Mouse (Mus musculus): Measurements from ENCODE around the gene Speer4f2. TPM values are rescaled to one million over a fixed set of nuclear protein-coding genes. Genes with fewer than 3 reads are reported as not detected.
"Not testable (repeated sequence)": the region's sequence is repeated elsewhere in the genome, so short reads cannot be mapped to it uniquely, and the experiment has no call there.

The Speer4f2 gene
- total RNA-seq (2012; rRNA removed) (not detected in 2 replicates), polyA plus RNA-seq (2012; ENCODE audit: insufficient read depth in 1 of 2, insufficient read length in 2 of 2, low read depth in 1 of 2, low replicate concordance in 2 of 2, missing spikeins in 1 of 2) (not detected)

GRCm38 (mm10) chr5:17372880-17373279 lies at the start of gene Speer4f2:
Gene Speer4f2 (plus strand): TSS chr5:17373180.
- H3K9ac ChIP-seq (ENCODE audit: control insufficient read depth, low read depth, low read length, poor library complexity, severe bottlenecking); H3K4me1 ChIP-seq (ENCODE audit: control insufficient read depth in 1 of 2, insufficient read depth in 2 of 2, low read length in 2 of 2); H3K4me3 ChIP-seq (ENCODE audit: control insufficient read depth in 1 of 2, insufficient read depth in 1 of 2, low read depth in 2 of 2, low read length in 2 of 2); H3K36me3 ChIP-seq (ENCODE audit: control insufficient read depth in 1 of 2, insufficient read depth in 2 of 2, low read length in 2 of 2); H3K9me3 ChIP-seq (replicated peaks; ENCODE audit: insufficient read depth, low read length); H3K27ac ChIP-seq (ENCODE audit: control insufficient read depth, low read depth, low read length); H3K27me3 ChIP-seq (ENCODE audit: control insufficient read depth in 1 of 2, insufficient read depth in 2 of 2, low read length in 2 of 2); H3K79me2 ChIP-seq (ENCODE audit: control insufficient read depth, insufficient read depth, low read length, poor library complexity); DNase-seq (ENCODE audit: low read depth, low spot score): not testable (repeated sequence)

- Histone ChIP-seq H3K79me2 (ENCODE audit: control insufficient read depth, insufficient read depth, low read length, poor library complexity) (no peaks in the 10 kb centered on the region), H3K27me3 (ENCODE audit: control insufficient read depth in 1 of 2, insufficient read depth in 2 of 2, low read length in 2 of 2) (no peaks in the 10 kb centered on the region), H3K4me1 (ENCODE audit: control insufficient read depth in 1 of 2, insufficient read depth in 2 of 2, low read length in 2 of 2) (no peaks in the 10 kb centered on the region), H3K9me3 (replicated peaks; ENCODE audit: insufficient read depth, low read length) (no peaks in the 10 kb centered on the region), H3K36me3 (ENCODE audit: control insufficient read depth in 1 of 2, insufficient read depth in 2 of 2, low read length in 2 of 2) (no peaks in the 10 kb centered on the region), H3K9ac (ENCODE audit: control insufficient read depth, low read depth, low read length, poor library complexity, severe bottlenecking) (no peak overlapping the region), H3K4me3 (ENCODE audit: control insufficient read depth in 1 of 2, insufficient read depth in 1 of 2, low read depth in 2 of 2, low read length in 2 of 2) (no peak overlapping the region), H3K27ac (ENCODE audit: control insufficient read depth, low read depth, low read length) (no peak overlapping the region)
- DNase-seq (ENCODE audit: low read depth, low spot score): no peak
- TF ChIP-seq NELFE (IDR thresholded peaks at IDR 0.05; ENCODE audit: low read depth, low read length) (no peak), RAD21 (IDR thresholded peaks at IDR 0.05; ENCODE audit: low read depth, low read length) (no peak), RCOR1 (IDR thresholded peaks at IDR 0.05; ENCODE audit: low read depth, low read length) (no peak), CHD1 (IDR thresholded peaks at IDR 0.05; ENCODE audit: low read depth, low read length) (no peak), EP300 (IDR thresholded peaks at IDR 0.05; ENCODE audit: low read depth in 1 of 2, low read length in 2 of 2) (no peak), TBP (IDR thresholded peaks at IDR 0.05; ENCODE audit: low read depth, low read length) (no peak), JUND (IDR thresholded peaks at IDR 0.05; ENCODE audit: low read depth, low read length) (no peak), ZKSCAN1 (IDR thresholded peaks at IDR 0.05; ENCODE audit: low read depth, low read length) (no peak), HCFC1 (IDR thresholded peaks at IDR 0.05; ENCODE audit: low read depth, low read length) (no peak), UBTF (IDR thresholded peaks at IDR 0.05; ENCODE audit: borderline replicate concordance, insufficient read depth, low read depth, low read length) (no peak), POLR2AphosphoS5 (IDR thresholded peaks at IDR 0.05; ENCODE audit: borderline replicate concordance, low read depth, low read length) (no peak), MAZ (IDR thresholded peaks at IDR 0.05; ENCODE audit: low read depth, low read length) (no peak), ZMIZ1 (IDR thresholded peaks at IDR 0.05; ENCODE audit: low read depth, low read length) (no peak), KAT2A (conservative IDR thresholded peaks at IDR 0.05; ENCODE audit: low read depth, low read length) (no peak), ZC3H11A (IDR thresholded peaks at IDR 0.05; ENCODE audit: low read depth, low read length) (no peak), MYB (IDR thresholded peaks at IDR 0.05; ENCODE audit: low read depth, low read length) (no peak), TCF12 (IDR thresholded peaks at IDR 0.05; ENCODE audit: low read depth, low read length) (no peak), CTCF (IDR thresholded peaks at IDR 0.05 in 2 of 3, conservative IDR thresholded peaks at IDR 0.05 in 1 of 3; ENCODE audit: control insufficient read depth in 1 of 3, insufficient read depth in 1 of 3, low read depth in 2 of 3, low read length in 3 of 3, poor library complexity in 1 of 3, severe bottlenecking in 1 of 3) (no peak), CHD2 (IDR thresholded peaks at IDR 0.05; ENCODE audit: low read length) (no peak), MAFK (IDR thresholded peaks at IDR 0.05; ENCODE audit: borderline replicate concordance, low read depth, low read length) (no peak)
Observed at GRCm38 (mm10) chr5:17328946-17329566, 43.9 kb upstream of the Speer4f2 start.

Data from MEL (cell line).